ENCODE assay signal across 8 mouse cellular contexts in the genomic region with DNA sequence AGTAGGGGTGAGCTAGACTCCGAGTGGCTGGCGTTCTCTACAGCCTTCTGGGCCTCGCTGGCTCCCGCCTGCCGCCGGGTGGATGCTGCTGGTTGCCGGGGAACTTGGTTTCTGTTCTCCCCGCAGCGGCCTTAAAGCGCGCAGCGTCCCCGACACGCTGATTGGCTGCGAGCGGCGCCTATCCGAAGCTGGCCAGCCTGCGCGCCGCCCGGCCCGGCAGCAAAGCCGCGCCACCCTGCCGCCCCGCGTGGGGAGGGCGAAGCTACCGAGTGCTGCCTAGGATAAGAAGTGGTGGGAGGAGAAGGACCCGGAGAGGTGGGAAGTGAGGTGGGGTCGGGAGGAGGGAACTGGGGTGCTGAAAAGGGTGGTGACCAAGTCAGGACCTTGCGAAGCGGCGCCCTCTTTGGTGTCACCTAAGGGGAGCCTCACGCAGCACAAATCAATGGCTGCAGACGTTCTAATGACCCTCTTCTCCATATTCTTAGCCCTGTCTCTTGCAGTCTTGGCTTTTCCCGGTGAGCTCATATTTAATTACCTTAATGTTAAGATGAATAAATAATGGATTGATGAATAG. TPM values are rescaled to one million over a fixed set of nuclear protein-coding genes. Genes with fewer than 3 reads are reported as not detected.
A peak's percentile ranks its signal among the peaks of the same experiment; 100 is the strongest.
DNase-seq lines count a peak whose midpoint lies in the region; ATAC-seq and TF ChIP-seq lines count a peak whose summit lies in the region.

No protein-coding gene starts in this region.

- under 1% methylated on average over 38 of the region's 38 CpGs for WGBS in heart, adult 2 months
- WGBS in lung, embryonic 14.5 days = under 1% methylated on average over 38 of the region's 38 CpGs
- under 1% methylated on average over 38 of the region's 38 CpGs for WGBS in olfactory bulb, adult 2 months

- peak; percentile 24 for TF ChIP-seq CTCF in heart, adult 2 months (IDR thresholded peaks at IDR 0.05)
- no peak for TF ChIP-seq CTCF in lung, embryonic 14.5 days (IDR thresholded peaks at IDR 0.05; ENCODE audit: low read depth)
- TF ChIP-seq CTCF in olfactory bulb, adult 2 months (IDR thresholded peaks at IDR 0.05; ENCODE audit: insufficient read depth, low read depth, low read length) = no peak

- peaks cover 44% of the 10 kb centered on the region for H3K27me3 ChIP-seq in heart, adult 2 months (ENCODE audit: control insufficient read depth, insufficient read depth, low read length)
- peaks cover 98% of the 10 kb centered on the region for H3K27me3 ChIP-seq in lung, embryonic 14.5 days (ENCODE audit: insufficient read depth, low read length)

- peak overlapping the region; percentile 64 for H3K4me3 ChIP-seq in heart, adult 2 months
- H3K4me3 ChIP-seq in lung, embryonic 14.5 days (ENCODE audit: low read depth, low read length) = peak overlapping the region; percentile 50
- H3K4me3 ChIP-seq in olfactory bulb, adult 2 months (ENCODE audit: insufficient read depth, low read depth, low read length) = peak overlapping the region; percentile 13; the same call in 1 of the 2 replicates

- peak overlapping the region; percentile 33 for H3K9ac ChIP-seq in heart, adult 2 months (ENCODE audit: low read depth, low read length)
- H3K9ac ChIP-seq in lung, embryonic 14.5 days = peak overlapping the region; percentile 38; the same call in 1 of the 2 replicates

- peak; percentile 89 for ATAC-seq in lung, embryonic 14.5 days (ENCODE audit: insufficient read depth)

- intact Hi-C loops in left cerebral cortex, postnatal 4 days (cut with DNase I) = no loop called here
- intact Hi-C loops in heart, adult 2 months (cut with DNase I) = loop anchor here (5.0 kb wide), 3 partner anchors 66 to 361 kb away; a partner anchor contains a TSS

- H3K27ac ChIP-seq in heart, adult 2 months = no peak overlapping the region
- no peak overlapping the region for H3K27ac ChIP-seq in lung, embryonic 14.5 days (ENCODE audit: low read depth)
- no peak overlapping the region for H3K27ac ChIP-seq in olfactory bulb, adult 2 months (ENCODE audit: insufficient read depth, low read depth, low read length)

- H3K4me1 ChIP-seq in heart, adult 2 months (ENCODE audit: control insufficient read depth, insufficient read depth, low read length) = peaks cover 4% of the 10 kb centered on the region
- H3K4me1 ChIP-seq in lung, embryonic 14.5 days (ENCODE audit: insufficient read depth) = no peaks in the 10 kb centered on the region
- peaks cover 6% of the 10 kb centered on the region for H3K4me1 ChIP-seq in olfactory bulb, adult 2 months (ENCODE audit: control insufficient read depth, insufficient read depth, low read length)

- H3K36me3 ChIP-seq in heart, adult 2 months (ENCODE audit: control insufficient read depth, insufficient read depth, low read length) = no peaks in the 10 kb centered on the region
- H3K36me3 ChIP-seq in lung, embryonic 14.5 days (ENCODE audit: insufficient read depth) = no peaks in the 10 kb centered on the region

- H3K4me2 ChIP-seq in lung, embryonic 14.5 days = peak overlapping the region; percentile 85

- no peak for TF ChIP-seq POLR2A in heart, adult 2 months (IDR thresholded peaks at IDR 0.05; ENCODE audit: insufficient read depth, low read depth, low read length)
- TF ChIP-seq POLR2A in olfactory bulb, adult 2 months (IDR thresholded peaks at IDR 0.05; ENCODE audit: insufficient read depth, low read depth, low read length) = no peak

- H3K79me2 ChIP-seq in heart, adult 2 months (replicated peaks; ENCODE audit: control insufficient read depth, insufficient read depth, low read length) = no peaks in the 10 kb centered on the region

- peak; percentile 58 for DNase-seq in left cerebral cortex, postnatal 4 days
- DNase-seq in left cerebral cortex, adult 9 months (ENCODE audit: low spot score in 2 of 2) = no peak
- DNase-seq in embryo, embryonic 11 days = peak; percentile 94
- DNase-seq in heart, adult 2 months = peak; percentile 83 to 86
- peak; percentile 53 for DNase-seq in kidney, adult 11 months
- DNase-seq in lung, embryonic 14.5 days = peak; percentile 90
- peak; percentile 66 to 78 for DNase-seq in urinary bladder, postnatal 4 days (ENCODE audit: low spot score in 2 of 2)

- no peaks in the 10 kb centered on the region for H3K9me3 ChIP-seq in lung, embryonic 14.5 days (ENCODE audit: low read depth, low read length)

- TF ChIP-seq EP300 in heart, adult 2 months (IDR thresholded peaks at IDR 0.05; ENCODE audit: insufficient read depth, low read depth, low read length) = no peak

RNA-seq across cellular contexts. Expression of a gene that starts 7.0 kb away (rescaled TPM):
- under 1 TPM; 0.66 to 0.87 TPM for total RNA-seq in left cerebral cortex, postnatal 4 days (2021)
- 1 to 10 TPM; 1.2 to 1.4 TPM for total RNA-seq in heart, adult 2 months (2021)
- 0.90 and 0.94 TPM in 2 replicates for polyA plus RNA-seq in heart, adult 2 months (2012; rRNA removed)
- polyA plus RNA-seq in lung, embryonic 14.5 days (2014; fragmentation: Nextera tagmentation; extraction: Ambion mirVana) = 0.45 and 0.53 TPM in 2 replicates
- not detected in 2 replicates for polyA plus RNA-seq in olfactory bulb, adult 2 months (2012; ENCODE audit: insufficient read depth, insufficient read length, low replicate concordance, missing spikeins)

Comparison
In these comparisons a context has a peak if more than half of its experiments do, and no peak if none do; other contexts are left out.
1. DNase-seq: peak in left cerebral cortex, postnatal 4 days (single experiment), embryo, embryonic 11 days (single experiment), heart, adult 2 months (2 of 2), kidney, adult 11 months (single experiment), lung, embryonic 14.5 days (single experiment) and urinary bladder, postnatal 4 days (2 of 2); none in left cerebral cortex, adult 9 months (0 of 2).
2. H3K4me3 ChIP-seq: peak in every context shown above with its lines; median percentile 64 in heart, adult 2 months; 50 in lung, embryonic 14.5 days; 13 in olfactory bulb, adult 2 months.